Mouse (Mus musculus) bone marrow macrophage, adult 2 months (primary cell): Measurements from ENCODE around the gene Mnt.

Source experiments
- CTCF ChIP-seq: IDR thresholded peaks from 2 replicates; pipeline ENCODE4 v1.5.1; 2012; ENCODE audit warnings: low read depth, mild to moderate bottlenecking, low read length, moderate library complexity
- POLR2A ChIP-seq: IDR thresholded peaks from 2 replicates; pipeline ENCODE4 v1.6.1; 2012; ENCODE audit warnings: mild to moderate bottlenecking, low read depth, low read length, borderline replicate concordance

GRCm38 (mm10) chr11:74829812-74830211 is 908 bp upstream of the Mnt start:
- TF ChIP-seq POLR2A (no peak), CTCF (no peak)
